Mouse (Mus musculus) limb, embryonic 13.5 days (tissue): ENCODE results near the gene Map1lc3a. TPM values are rescaled to one million over a fixed set of nuclear protein-coding genes. Genes with fewer than 3 reads are reported as not detected.

ENCODE experiments used
- ATAC-seq: fragments of 200-750 bp; cut with Nextera tagmentation; 2 replicates; pipeline ENCODE4 v1.8.0; 2017; ENCODE audit warnings: low read depth, moderate number of reproducible peaks, moderate TSS enrichment; ENCODE audit not compliant: low FRiP score
- H3K27ac ChIP-seq: fragments of 300-500 bp; sonication (generic); 2 replicates; pipeline ENCODE4 v1.5.1; 2015; ENCODE audit warnings: inconsistent platforms, mild to moderate bottlenecking, moderate library complexity
- H3K27me3 ChIP-seq: fragments of 300-500 bp; sonication (generic); 2 replicates; pipeline ENCODE4 v1.6.1; 2015; ENCODE audit warnings: mild to moderate bottlenecking, inconsistent platforms
- H3K36me3 ChIP-seq: fragments of 300-500 bp; sonication (generic); 2 replicates; pipeline ENCODE4 v1.6.1; 2015; ENCODE audit warnings: inconsistent platforms, mild to moderate bottlenecking, moderate library complexity
- H3K4me1 ChIP-seq: fragments of 300-500 bp; sonication (generic); 2 replicates; pipeline ENCODE4 v1.6.1; 2015; ENCODE audit warnings: inconsistent platforms
- H3K4me2 ChIP-seq: fragments of 300-500 bp; sonication (generic); replicated peaks from 2 replicates; pipeline ENCODE4 v1.6.1; 2015; ENCODE audit warnings: inconsistent platforms, mild to moderate bottlenecking, moderate library complexity
- H3K4me3 ChIP-seq: fragments of 300-500 bp; sonication (generic); 2 replicates; pipeline ENCODE4 v1.5.1; 2015; ENCODE audit warnings: moderate library complexity, mild to moderate bottlenecking, inconsistent platforms
- H3K9ac ChIP-seq: fragments of 300-500 bp; sonication (generic); 2 replicates; pipeline ENCODE4 v1.6.1; 2015; ENCODE audit warnings: mild to moderate bottlenecking, inconsistent platforms
- H3K9me3 ChIP-seq: fragments of 300-500 bp; sonication (generic); 2 replicates; pipeline ENCODE4 v1.6.1; 2016; ENCODE audit warnings: inconsistent platforms
- WGBS: fragments of 180-500 bp; shearing (Covaris S2); methylation state at CpG from one replicate; pipeline ENCODE4 v1.1.7; 2015; 5-methylcytosine and 5-hydroxymethylcytosine counted together
- polyA plus RNA-seq: library from polyadenylated mRNA; unstranded; fragments of >200 nt; fragmentation: Nextera tagmentation; extraction: Ambion mirVana; gene quantifications from 2 replicates; pipeline ENCODE4 v1.2.1, GENCODE M21; 2015

Gene Map1lc3a
- 213 and 216 TPM in 2 replicates for polyA plus RNA-seq

GRCm38 (mm10) chr2:155276195-155276594, at the start of gene Map1lc3a:
TSS of gene Map1lc3a (plus strand) at chr2:155276297.
- peaks cover 16% of the 10 kb centered on the region for H3K4me1 ChIP-seq
- H3K27ac ChIP-seq, result peak within 1 kb of the TSS; percentile 88
- peaks cover 26% of the 10 kb centered on the region for H3K36me3 ChIP-seq
- peak; percentile 93 for ATAC-seq
- peak within 1 kb of the TSS; percentile 65 for H3K4me2 ChIP-seq
- H3K9ac ChIP-seq, result peak within 1 kb of the TSS; percentile 92
- peak within 1 kb of the TSS; percentile 94 for H3K4me3 ChIP-seq
- no peaks in the 10 kb centered on the region for H3K9me3 ChIP-seq
- 1% methylated on average over 47 of the region's 47 CpGs for WGBS
- no peaks in the 10 kb centered on the region for H3K27me3 ChIP-seq

- H3K9ac ChIP-seq, result peak overlapping the region; percentile 91
- no peaks in the 10 kb centered on the region for H3K27me3 ChIP-seq
- ATAC-seq, result peak; percentile 94
- H3K4me2 ChIP-seq, result peak overlapping the region; percentile 95
- H3K9me3 ChIP-seq, result no peaks in the 10 kb centered on the region
- H3K4me1 ChIP-seq, result peaks cover 20% of the 10 kb centered on the region
- WGBS, result 5% methylated on average over 13 of the region's 13 CpGs
- peaks cover 7% of the 10 kb centered on the region for H3K36me3 ChIP-seq
- H3K27ac ChIP-seq, result peak overlapping the region; percentile 90
- H3K4me3 ChIP-seq, result peak overlapping the region; percentile 93
Observed at GRCm38 (mm10) chr2:155235746-155236361, 40.2 kb upstream of the Map1lc3a start.

GRCm38 (mm10) chr2:155236362-155236992, 39.6 kb upstream of the Map1lc3a start, which contains the start of gene Dynlrb1:
TSS of gene Dynlrb1 (plus strand) at chr2:155236533.
- Histone ChIP-seq H3K36me3 (peaks cover 13% of the 10 kb centered on the region), H3K9me3 (no peaks in the 10 kb centered on the region), H3K27me3 (no peaks in the 10 kb centered on the region), H3K27ac (peak within 1 kb of the TSS; percentile 90), H3K4me3 (peak within 1 kb of the TSS; percentile 93), H3K9ac (peak within 1 kb of the TSS; percentile 91), H3K4me2 (peak within 1 kb of the TSS; percentile 95), H3K4me1 (peaks cover 20% of the 10 kb centered on the region)
- peak; percentile 99 for ATAC-seq
- WGBS, result under 1% methylated on average over 50 of the region's 50 CpGs

- no peak for ATAC-seq
- no peaks in the 10 kb centered on the region for H3K9me3 ChIP-seq
- 17% methylated on average over 4 of the region's 4 CpGs for WGBS
- peaks cover 14% of the 10 kb centered on the region for H3K36me3 ChIP-seq
- H3K4me3 ChIP-seq, result peak overlapping the region; percentile 93
- H3K27ac ChIP-seq, result no peak overlapping the region; the same call in 1 of the 2 replicates
- no peaks in the 10 kb centered on the region for H3K27me3 ChIP-seq
- peak overlapping the region; percentile 91 for H3K9ac ChIP-seq
- peak overlapping the region; percentile 95 for H3K4me2 ChIP-seq
- peaks cover 20% of the 10 kb centered on the region for H3K4me1 ChIP-seq
Observed at GRCm38 (mm10) chr2:155237276-155237675, 38.8 kb upstream of the Map1lc3a start.

- Histone ChIP-seq H3K9ac (no peak overlapping the region), H3K27ac (no peak overlapping the region), H3K9me3 (no peaks in the 10 kb centered on the region), H3K36me3 (peaks cover 50% of the 10 kb centered on the region), H3K4me2 (no peak overlapping the region), H3K4me1 (peaks cover 16% of the 10 kb centered on the region), H3K27me3 (no peaks in the 10 kb centered on the region), H3K4me3 (no peak overlapping the region)
- ATAC-seq, result no peak
- WGBS, result 78% methylated on average over 4 of the region's 4 CpGs
Observed at GRCm38 (mm10) chr2:155240915-155241314, 35.2 kb upstream of the Map1lc3a start.

- Histone ChIP-seq H3K27ac (no peak overlapping the region), H3K36me3 (peaks cover 65% of the 10 kb centered on the region)
- 89% methylated on average over 7 of the region's 7 CpGs for WGBS
Observed at GRCm38 (mm10) chr2:155242296-155242855, 33.7 kb upstream of the Map1lc3a start.

GRCm38 (mm10) chr2:155246231-155246630, 29.9 kb upstream of the Map1lc3a start:
- H3K27ac ChIP-seq, result no peak overlapping the region
- H3K4me2 ChIP-seq, result no peak overlapping the region
- H3K4me3 ChIP-seq, result no peak overlapping the region
- H3K36me3 ChIP-seq, result peaks cover 92% of the 10 kb centered on the region
- no peak for ATAC-seq
- H3K9me3 ChIP-seq, result no peaks in the 10 kb centered on the region
- no peaks in the 10 kb centered on the region for H3K27me3 ChIP-seq
- H3K4me1 ChIP-seq, result no peaks in the 10 kb centered on the region
- 94% methylated on average over 4 of the region's 4 CpGs for WGBS
- no peak overlapping the region for H3K9ac ChIP-seq

More at GRCm38 (mm10) chr2:155242296-155242855, 33.7 kb upstream of the Map1lc3a start:
- no peaks in the 10 kb centered on the region for H3K9me3 ChIP-seq
- ATAC-seq, result no peak
- no peak overlapping the region for H3K4me3 ChIP-seq
- no peaks in the 10 kb centered on the region for H3K27me3 ChIP-seq
- H3K9ac ChIP-seq, result no peak overlapping the region
- peaks cover 13% of the 10 kb centered on the region for H3K4me1 ChIP-seq
- no peak overlapping the region for H3K4me2 ChIP-seq

GRCm38 (mm10) chr2:155248206-155248605, 27.9 kb upstream of the Map1lc3a start:
- H3K27ac ChIP-seq, result no peak overlapping the region; the same call in 1 of the 2 replicates
- ATAC-seq, result no peak
- no peaks in the 10 kb centered on the region for H3K27me3 ChIP-seq
- no peak overlapping the region for H3K4me2 ChIP-seq
- WGBS, result 80% methylated on average over 1 of the region's 1 CpGs
- H3K9me3 ChIP-seq, result no peaks in the 10 kb centered on the region
- peaks cover 88% of the 10 kb centered on the region for H3K36me3 ChIP-seq
- H3K4me1 ChIP-seq, result no peaks in the 10 kb centered on the region
- H3K4me3 ChIP-seq, result no peak overlapping the region
- no peak overlapping the region for H3K9ac ChIP-seq

GRCm38 (mm10) chr2:155248718-155249117, 27.4 kb upstream of the Map1lc3a start:
- Histone ChIP-seq H3K9ac (no peak overlapping the region), H3K4me3 (no peak overlapping the region), H3K4me1 (no peaks in the 10 kb centered on the region), H3K27ac (no peak overlapping the region; the same call in 1 of the 2 replicates), H3K4me2 (no peak overlapping the region), H3K36me3 (peaks cover 83% of the 10 kb centered on the region), H3K27me3 (no peaks in the 10 kb centered on the region), H3K9me3 (no peaks in the 10 kb centered on the region)
- 64% methylated on average over 2 of the region's 2 CpGs for WGBS
- no peak for ATAC-seq

- H3K27me3 ChIP-seq, result no peaks in the 10 kb centered on the region
- no peak overlapping the region for H3K27ac ChIP-seq
- no peaks in the 10 kb centered on the region for H3K9me3 ChIP-seq
- peaks cover 74% of the 10 kb centered on the region for H3K36me3 ChIP-seq
- no peak overlapping the region for H3K4me3 ChIP-seq
- WGBS, result 94% methylated on average over 5 of the region's 5 CpGs
- ATAC-seq, result no peak
- H3K4me2 ChIP-seq, result no peak overlapping the region
- H3K9ac ChIP-seq, result no peak overlapping the region
- H3K4me1 ChIP-seq, result no peaks in the 10 kb centered on the region
Observed at GRCm38 (mm10) chr2:155249588-155249987, 26.5 kb upstream of the Map1lc3a start.

- H3K27me3 ChIP-seq, result no peaks in the 10 kb centered on the region
- no peak overlapping the region for H3K9ac ChIP-seq
- no peak overlapping the region for H3K4me3 ChIP-seq
- no peak overlapping the region for H3K4me2 ChIP-seq
- WGBS, result 65% methylated on average over 6 of the region's 6 CpGs
- H3K27ac ChIP-seq, result no peak overlapping the region
- H3K36me3 ChIP-seq, result no peaks in the 10 kb centered on the region
- ATAC-seq, result no peak
- no peaks in the 10 kb centered on the region for H3K4me1 ChIP-seq
- 0 out of 2 replicates have a peak, but pooled peaks cover 3% of the 10 kb centered on the region for H3K9me3 ChIP-seq
Observed at GRCm38 (mm10) chr2:155265526-155265925, 10.6 kb upstream of the Map1lc3a start.

- no peak for ATAC-seq
- Histone ChIP-seq H3K27ac (no peak overlapping the region), H3K4me2 (no peak overlapping the region), H3K27me3 (no peaks in the 10 kb centered on the region), H3K4me3 (no peak overlapping the region), H3K4me1 (no peaks in the 10 kb centered on the region), H3K36me3 (no peaks in the 10 kb centered on the region), H3K9ac (no peak overlapping the region), H3K9me3 (0 out of 2 replicates have a peak, but pooled peaks cover 3% of the 10 kb centered on the region)
- 78% methylated on average over 5 of the region's 5 CpGs for WGBS
Observed at GRCm38 (mm10) chr2:155266896-155267295, 9.2 kb upstream of the Map1lc3a start.
